Mouse (Mus musculus) lung, adult 2 months (tissue): ENCODE measurements around the gene Fam126a.

Experiments used
- CTCF ChIP-seq: fragments of 200-500 bp; IDR thresholded peaks from 2 replicates; pipeline ENCODE4 v1.5.1; 2011; ENCODE audit warnings: mild to moderate bottlenecking, low read length, control low read depth; ENCODE audit not compliant: insufficient read depth
- POLR2A ChIP-seq: fragments of 200-500 bp; IDR thresholded peaks from 2 replicates; pipeline ENCODE4 v1.6.1; 2011; ENCODE audit warnings: low read depth, mild to moderate bottlenecking, control low read depth, low read length, borderline replicate concordance; ENCODE audit errors: extremely low read depth

DNA sequence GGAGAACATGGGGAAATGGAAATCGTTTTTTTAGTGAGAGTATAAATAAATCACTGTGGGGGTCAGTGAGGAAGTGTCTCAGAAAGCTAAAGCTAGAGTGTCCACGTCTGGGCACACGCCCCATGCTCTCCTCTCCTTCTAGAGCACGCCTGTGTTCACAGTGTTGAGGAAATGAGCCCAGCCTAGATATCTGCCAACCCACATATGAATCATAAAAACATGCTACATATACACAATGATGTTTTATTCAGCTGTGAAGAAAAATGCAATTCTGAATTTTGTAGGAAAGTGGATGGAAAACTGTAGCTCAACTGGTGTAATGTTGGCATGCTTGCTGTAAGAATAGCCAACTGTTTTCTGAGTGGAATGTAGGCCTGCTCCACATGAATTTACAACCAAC is 130.3 kb downstream of the Fam126a start:
- TF ChIP-seq POLR2A (no peak), CTCF (no peak)
